Comparison of ENCODE assay signal across 8 mouse cellular contexts in genomic region chr19:16214946-16215345, GRCm38 (mm10).
A peak's percentile ranks its signal among the peaks of the same experiment; 100 is the strongest.
DNase-seq lines count a peak whose midpoint lies in the region; ATAC-seq and TF ChIP-seq lines count a peak whose summit lies in the region.

No protein-coding gene starts in this region.

- no peak overlapping the region for H3K9ac ChIP-seq in heart, embryonic 16.5 days (ENCODE audit: low read length)

- no peaks in the 10 kb centered on the region for H3K27me3 ChIP-seq in heart, embryonic 16.5 days (ENCODE audit: control insufficient read depth, insufficient read depth, low read length)
- H3K27me3 ChIP-seq in thymus, adult 2 months (ENCODE audit: control insufficient read depth, insufficient read depth, low read length): no peaks in the 10 kb centered on the region

- ATAC-seq in cerebellum, adult (ENCODE audit: insufficient number of reproducible peaks, low FRiP score, low TSS enrichment): no peak
- no peak for ATAC-seq in heart, embryonic 16.5 days (replicated peaks; ENCODE audit: extremely low read depth, insufficient read depth, low FRiP score)

- no peak for TF ChIP-seq POLR2A in thymus, adult 2 months (IDR thresholded peaks at IDR 0.05; ENCODE audit: control insufficient read depth, extremely low read depth, insufficient read depth, low read length, poor library complexity)

- H3K9me3 ChIP-seq in heart, embryonic 16.5 days (replicated peaks; ENCODE audit: control insufficient read depth, low read length): no peaks in the 10 kb centered on the region

- WGBS in heart, embryonic 16.5 days: 46% methylated on average over 6 of the region's 6 CpGs
- WGBS in thymus, adult 2 months: 92% methylated on average over 6 of the region's 6 CpGs

- TF ChIP-seq CTCF in thymus, adult 2 months (IDR thresholded peaks at IDR 0.05; ENCODE audit: borderline replicate concordance, control insufficient read depth, extremely low read depth, insufficient read depth, low read length, poor library complexity): no peak

- H3K4me1 ChIP-seq in heart, embryonic 16.5 days (ENCODE audit: control insufficient read depth, insufficient read depth, low read length): peaks cover 14% of the 10 kb centered on the region
- no peaks in the 10 kb centered on the region for H3K4me1 ChIP-seq in thymus, adult 2 months (replicated peaks; ENCODE audit: control insufficient read depth, insufficient read depth, low read length)

- peaks cover 5% of the 10 kb centered on the region; the same call in 1 of the 2 replicates for H3K36me3 ChIP-seq in heart, embryonic 16.5 days (ENCODE audit: control insufficient read depth, insufficient read depth)
- no peaks in the 10 kb centered on the region for H3K36me3 ChIP-seq in thymus, adult 2 months (ENCODE audit: control insufficient read depth, insufficient read depth, low read length)

- peak; percentile 36 to 37 for DNase-seq in cerebellum, postnatal 14 days
- DNase-seq in NIH3T3 (ENCODE audit: low read depth): peak; percentile 47
- peak; percentile 87 for DNase-seq in lung, postnatal 10 days
- no peak for DNase-seq in thymus, adult 2 months
- DNase-seq in thymus, postnatal 14 days: no peak
- no peak for DNase-seq in cerebellum, postnatal 36 days

- H3K4me2 ChIP-seq in heart, embryonic 16.5 days (ENCODE audit: low read depth, low read length): no peak overlapping the region

- peak overlapping the region; percentile 46; the same call in 1 of the 2 replicates for H3K27ac ChIP-seq in heart, embryonic 16.5 days (ENCODE audit: low read length)
- H3K27ac ChIP-seq in thymus, adult 2 months (ENCODE audit: control insufficient read depth, insufficient read depth, low read length): no peak overlapping the region

- no peak overlapping the region for H3K4me3 ChIP-seq in heart, embryonic 16.5 days (ENCODE audit: low read length)
- no peak overlapping the region for H3K4me3 ChIP-seq in thymus, adult 2 months (ENCODE audit: control insufficient read depth, insufficient read depth, low read length)

Comparison
In these comparisons a context has a peak if more than half of its experiments do, and no peak if none do; other contexts are left out.
1. DNase-seq: peak in cerebellum, postnatal 14 days (2 of 2), NIH3T3 (single experiment) and lung, postnatal 10 days (single experiment); none in thymus, adult 2 months (single experiment), thymus, postnatal 14 days (single experiment) and cerebellum, postnatal 36 days (0 of 2).